Mouse (Mus musculus): ENCODE measurements around the gene Csrnp1. TPM values are rescaled to one million over a fixed set of nuclear protein-coding genes. Genes with fewer than 3 reads are reported as not detected.
"Not testable (repeated sequence)": the region's sequence is repeated elsewhere in the genome, so short reads cannot be mapped to it uniquely, and the experiment has no call there.

Csrnp1 gene
- polyA plus RNA-seq, 1 experiment = 0.23 TPM

DNA sequence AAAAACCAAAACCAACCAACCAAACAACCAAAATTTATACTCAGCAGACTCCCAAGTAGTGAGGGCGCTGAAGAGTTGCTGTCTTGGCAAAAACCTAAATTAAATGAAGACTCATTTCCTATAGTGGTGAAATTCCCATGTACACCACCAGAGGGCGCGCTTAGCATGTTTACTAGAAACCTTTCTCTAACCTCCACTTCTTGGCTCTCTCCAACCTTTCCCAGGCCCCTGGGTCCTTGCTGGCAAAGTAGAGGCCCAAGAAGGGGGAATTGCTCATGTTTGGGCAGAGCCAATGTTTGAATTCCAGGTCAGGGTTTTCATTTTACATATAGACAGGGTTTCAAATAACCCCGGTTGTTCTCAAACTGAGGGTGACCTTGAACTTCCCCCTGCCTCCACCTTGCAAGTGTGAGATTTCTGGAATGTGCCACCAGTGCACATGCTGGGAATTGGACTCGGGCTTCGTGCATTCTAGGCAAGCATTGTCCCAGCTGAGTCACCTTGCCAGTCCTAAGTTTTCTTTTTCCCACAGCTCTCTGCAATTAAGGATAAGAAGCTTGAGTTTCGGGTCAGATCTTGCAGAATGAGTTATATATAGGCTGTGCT is 35.9 kb upstream of the Csrnp1 start:
- Histone ChIP-seq H3K27me3 (ENCODE audit: control insufficient read depth) (no peaks in the 10 kb centered on the region), H3K9me3 (ENCODE audit: control insufficient read depth, low read length) (no peaks in the 10 kb centered on the region), H3K4me3 (replicated peaks) (no peak overlapping the region), H3K36me3 (ENCODE audit: control insufficient read depth) (no peaks in the 10 kb centered on the region), H3K4me1 (ENCODE audit: control insufficient read depth) (no peaks in the 10 kb centered on the region; the same call in 1 of the 2 replicates)
- TF ChIP-seq GATA1 (IDR thresholded peaks at IDR 0.05; ENCODE audit: low read length) (no peak), TAL1 (IDR thresholded peaks at IDR 0.05; ENCODE audit: low read length) (no peak)

DNA sequence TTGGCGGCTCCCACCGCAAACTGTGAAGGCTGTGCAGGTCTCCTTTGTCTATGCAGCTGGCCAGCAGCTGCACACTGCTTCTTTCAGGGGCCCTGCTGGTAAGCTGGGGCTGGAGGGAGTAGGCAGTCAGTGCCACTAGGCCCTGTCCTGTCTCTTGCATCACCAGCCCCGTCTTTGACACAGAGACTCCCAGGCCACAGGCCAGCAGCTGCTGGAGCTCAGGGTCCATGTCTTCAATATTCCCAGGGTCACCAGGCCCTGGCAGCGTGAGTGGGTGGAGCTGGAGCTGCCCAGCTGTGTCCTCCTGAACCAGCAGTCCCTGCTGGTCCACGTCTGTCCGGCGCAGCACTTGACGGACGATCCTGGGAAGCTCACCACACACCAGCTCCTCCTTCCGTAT is 32.5 kb upstream of the Csrnp1 start:
- no peaks in the 10 kb centered on the region for H3K9me3 ChIP-seq (ENCODE audit: control insufficient read depth, low read length)
- H3K36me3 ChIP-seq (ENCODE audit: control insufficient read depth) = no peaks in the 10 kb centered on the region
- no peaks in the 10 kb centered on the region; the same call in 1 of the 2 replicates for H3K4me1 ChIP-seq (ENCODE audit: control insufficient read depth)
- peaks cover 5% of the 10 kb centered on the region; the same call in 1 of the 2 replicates for H3K27me3 ChIP-seq (ENCODE audit: control insufficient read depth)
- H3K4me3 ChIP-seq (replicated peaks) = no peak overlapping the region
- TF ChIP-seq GATA1 (IDR thresholded peaks at IDR 0.05; ENCODE audit: low read length) = no peak
- TF ChIP-seq TAL1 (IDR thresholded peaks at IDR 0.05; ENCODE audit: low read length) = no peak

DNA sequence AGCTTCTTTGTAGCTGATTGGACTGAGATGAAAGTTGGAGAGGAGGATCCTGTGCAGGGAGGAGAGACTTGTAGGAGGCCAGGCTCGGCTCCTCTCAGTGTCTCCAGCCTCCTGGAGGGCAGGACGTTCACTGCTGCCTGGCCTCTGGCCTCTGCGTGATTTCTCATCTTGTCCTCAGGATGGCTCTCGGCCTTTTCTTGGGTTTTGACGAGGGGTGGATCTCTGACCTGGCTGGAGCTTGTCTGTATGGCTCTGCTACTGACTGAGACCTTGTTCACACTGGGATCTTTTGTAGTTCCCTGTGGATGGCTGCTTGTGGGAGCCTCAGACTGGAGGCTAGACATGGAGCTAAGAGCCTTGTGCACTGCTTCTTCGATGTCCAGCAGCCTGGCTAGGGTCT is 30.4 kb upstream of the Csrnp1 start:
- Histone ChIP-seq H3K4me1 (ENCODE audit: control insufficient read depth) (peaks cover 11% of the 10 kb centered on the region), H3K9me3 (ENCODE audit: control insufficient read depth, low read length) (no peaks in the 10 kb centered on the region; the same call in 1 of the 2 replicates), H3K27me3 (ENCODE audit: control insufficient read depth) (peaks cover 12% of the 10 kb centered on the region), H3K4me3 (replicated peaks) (no peak overlapping the region), H3K36me3 (ENCODE audit: control insufficient read depth) (no peaks in the 10 kb centered on the region)
- TF ChIP-seq TAL1 (IDR thresholded peaks at IDR 0.05; ENCODE audit: low read length) (no peak), GATA1 (IDR thresholded peaks at IDR 0.05; ENCODE audit: low read length) (no peak)

DNA sequence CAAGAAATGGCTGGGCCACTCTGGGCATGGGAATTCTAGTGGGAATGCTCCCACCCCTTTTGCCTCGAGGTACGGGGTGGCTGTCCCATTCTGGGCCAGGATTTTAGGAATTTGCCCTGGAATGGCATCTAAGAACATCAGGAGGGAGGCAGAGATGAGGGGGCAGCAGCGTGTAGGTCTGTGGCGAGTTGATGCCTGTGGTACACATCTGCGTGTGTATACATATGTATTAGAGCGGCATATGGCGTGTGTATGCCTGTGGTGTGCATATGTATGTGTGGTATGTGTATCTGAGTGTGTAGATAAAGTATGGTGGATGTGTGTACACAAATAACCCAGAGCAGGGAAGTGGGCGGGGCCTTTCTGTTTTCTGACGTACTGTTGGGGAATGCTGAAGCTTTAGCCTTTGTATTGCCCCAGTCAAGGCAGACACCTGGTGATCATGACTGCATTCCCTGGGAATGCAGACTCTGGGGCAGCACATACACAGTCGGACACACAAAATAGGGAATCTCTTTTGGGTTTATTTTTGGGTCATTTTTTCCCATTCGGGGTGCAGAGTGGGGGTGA is 28.9 kb upstream of the Csrnp1 start:
- peaks cover 11% of the 10 kb centered on the region for H3K4me1 ChIP-seq (ENCODE audit: control insufficient read depth)
- H3K4me3 ChIP-seq (replicated peaks) = no peak overlapping the region
- H3K27me3 ChIP-seq (ENCODE audit: control insufficient read depth) = peaks cover 12% of the 10 kb centered on the region

DNA sequence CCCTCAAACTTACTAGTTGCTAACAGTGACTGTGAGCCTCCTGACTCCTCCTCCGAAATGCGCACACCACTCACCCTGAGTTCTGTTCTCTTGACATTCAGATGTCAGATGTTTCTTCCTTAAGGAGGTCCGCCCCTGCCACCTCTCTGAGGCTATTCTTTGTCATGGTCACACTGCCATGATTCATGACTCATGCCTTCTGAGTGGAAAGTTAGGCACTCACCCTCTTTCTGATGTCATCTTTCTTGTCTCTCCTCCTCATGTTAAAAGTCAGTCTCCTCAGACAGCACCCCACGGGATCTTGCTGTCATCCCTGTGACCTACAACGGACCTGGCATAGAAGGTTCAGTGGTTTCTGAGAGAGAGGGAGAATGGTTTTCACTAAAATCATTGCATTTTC is 28.3 kb upstream of the Csrnp1 start:
- H3K4me1 ChIP-seq (ENCODE audit: control insufficient read depth) = peaks cover 11% of the 10 kb centered on the region
- H3K9me3 ChIP-seq (ENCODE audit: control insufficient read depth, low read length) = peaks cover 1% of the 10 kb centered on the region; the same call in 1 of the 2 replicates
- no peak overlapping the region for H3K4me3 ChIP-seq (replicated peaks)
- no peaks in the 10 kb centered on the region for H3K36me3 ChIP-seq (ENCODE audit: control insufficient read depth)
- TF ChIP-seq TAL1 (IDR thresholded peaks at IDR 0.05; ENCODE audit: low read length) = no peak
- TF ChIP-seq GATA1 (IDR thresholded peaks at IDR 0.05; ENCODE audit: low read length) = no peak
- peaks cover 12% of the 10 kb centered on the region for H3K27me3 ChIP-seq (ENCODE audit: control insufficient read depth)

More for the DNA sequence above, 28.9 kb upstream of the Csrnp1 start:
- TF ChIP-seq GATA1 (IDR thresholded peaks at IDR 0.05; ENCODE audit: low read length) (no peak), TAL1 (IDR thresholded peaks at IDR 0.05; ENCODE audit: low read length) (no peak)
- no peaks in the 10 kb centered on the region; the same call in 1 of the 2 replicates for H3K9me3 ChIP-seq (ENCODE audit: control insufficient read depth, low read length)
- H3K36me3 ChIP-seq (ENCODE audit: control insufficient read depth) = no peaks in the 10 kb centered on the region

DNA sequence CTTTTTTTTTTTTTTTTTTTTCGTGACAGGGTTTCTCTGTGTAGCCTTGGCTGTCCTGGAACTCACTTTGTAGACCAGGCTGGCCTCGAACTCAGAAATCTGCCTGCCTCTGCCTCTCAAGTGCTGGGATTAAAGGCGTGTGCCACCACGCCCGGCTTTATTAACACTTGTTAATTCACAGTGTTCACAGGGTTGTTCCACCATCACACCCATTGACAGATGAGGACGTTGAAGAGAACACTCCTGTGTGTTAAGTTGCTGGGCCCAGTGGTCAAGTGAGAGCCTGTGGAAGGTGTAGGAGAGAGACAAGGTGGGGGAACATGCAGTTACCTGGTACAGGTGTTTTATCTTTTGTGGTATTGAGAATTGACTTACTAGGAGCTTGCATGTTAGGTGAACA is 27.7 kb upstream of the Csrnp1 start:
- not testable (repeated sequence) for H3K9me3 ChIP-seq (ENCODE audit: control insufficient read depth, low read length); H3K4me3 ChIP-seq (replicated peaks); H3K36me3 ChIP-seq (ENCODE audit: control insufficient read depth)
- peaks cover 12% of the 10 kb centered on the region for H3K27me3 ChIP-seq (ENCODE audit: control insufficient read depth)
- H3K4me1 ChIP-seq (ENCODE audit: control insufficient read depth) = peaks cover 11% of the 10 kb centered on the region

DNA sequence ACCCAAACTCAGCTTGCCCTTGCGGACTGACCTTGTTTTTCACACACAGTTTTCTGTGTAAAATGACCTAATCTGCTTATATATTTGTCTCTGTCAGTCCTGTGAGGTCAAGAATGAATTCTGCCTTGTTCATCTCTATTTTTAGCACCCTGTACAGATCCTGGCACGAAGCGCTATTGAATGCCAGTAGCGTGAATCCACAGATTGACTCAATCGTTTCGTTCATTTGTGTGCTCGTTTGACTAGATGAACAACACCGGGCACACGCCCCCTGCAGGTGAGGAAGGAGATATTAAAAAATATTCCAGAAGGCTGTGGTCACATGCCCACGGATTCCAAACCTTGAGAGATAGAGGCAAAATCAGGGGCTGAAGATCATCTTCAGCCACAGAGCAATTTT is 27.1 kb upstream of the Csrnp1 start:
- Histone ChIP-seq H3K4me3 (replicated peaks) (no peak overlapping the region), H3K27me3 (ENCODE audit: control insufficient read depth) (peaks cover 12% of the 10 kb centered on the region), H3K9me3 (ENCODE audit: control insufficient read depth, low read length) (peaks cover 3% of the 10 kb centered on the region; the same call in 1 of the 2 replicates), H3K36me3 (ENCODE audit: control insufficient read depth) (no peaks in the 10 kb centered on the region), H3K4me1 (ENCODE audit: control insufficient read depth) (peaks cover 11% of the 10 kb centered on the region)
- TF ChIP-seq TAL1 (IDR thresholded peaks at IDR 0.05; ENCODE audit: low read length) (no peak), GATA1 (IDR thresholded peaks at IDR 0.05; ENCODE audit: low read length) (no peak)

DNA sequence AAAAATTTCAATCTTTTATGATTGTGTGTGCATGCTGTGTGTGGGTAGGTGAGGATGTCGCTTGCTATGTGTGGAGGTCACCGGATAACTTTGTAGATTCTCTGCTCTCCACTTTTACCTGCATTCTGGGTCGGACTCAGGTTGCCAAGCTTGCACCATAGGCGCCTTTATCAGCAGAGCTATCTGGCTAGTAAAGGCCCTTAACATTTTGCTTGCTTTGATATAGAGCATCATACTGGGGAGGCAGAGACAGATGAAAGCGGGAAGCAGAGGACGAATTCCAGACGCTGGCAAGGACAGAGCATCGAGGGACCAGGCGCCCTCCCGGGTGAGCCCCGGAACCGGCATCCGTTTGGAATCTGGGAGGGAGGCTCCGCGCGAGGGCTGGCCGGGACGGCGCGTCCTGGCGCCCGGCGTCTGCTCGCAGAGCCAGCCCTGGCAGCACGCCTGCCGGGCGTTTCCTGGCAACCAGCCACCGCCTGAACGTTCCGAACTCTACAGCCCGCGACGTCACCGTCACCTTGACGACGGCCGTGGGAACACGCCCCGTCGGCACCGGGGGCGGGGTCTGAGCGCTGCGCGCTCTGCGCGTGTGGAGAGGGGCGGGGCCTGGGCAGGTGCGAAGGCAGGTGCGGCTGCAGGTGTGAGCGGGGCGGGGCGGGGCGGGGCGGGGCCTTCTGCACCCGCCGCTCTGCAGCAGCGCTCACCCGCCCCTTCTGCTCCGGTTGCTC is 26.5 kb upstream of the Csrnp1 start:
- H3K36me3 ChIP-seq (ENCODE audit: control insufficient read depth) = no peaks in the 10 kb centered on the region
- H3K4me1 ChIP-seq (ENCODE audit: control insufficient read depth) = peaks cover 11% of the 10 kb centered on the region
- H3K9me3 ChIP-seq (ENCODE audit: control insufficient read depth, low read length) = peaks cover 3% of the 10 kb centered on the region; the same call in 1 of the 2 replicates
- H3K27me3 ChIP-seq (ENCODE audit: control insufficient read depth) = peaks cover 12% of the 10 kb centered on the region
- peak overlapping the region; percentile 35 for H3K4me3 ChIP-seq (replicated peaks)
- no peak for TF ChIP-seq GATA1 (IDR thresholded peaks at IDR 0.05; ENCODE audit: low read length)
- TF ChIP-seq TAL1 (IDR thresholded peaks at IDR 0.05; ENCODE audit: low read length) = no peak

DNA sequence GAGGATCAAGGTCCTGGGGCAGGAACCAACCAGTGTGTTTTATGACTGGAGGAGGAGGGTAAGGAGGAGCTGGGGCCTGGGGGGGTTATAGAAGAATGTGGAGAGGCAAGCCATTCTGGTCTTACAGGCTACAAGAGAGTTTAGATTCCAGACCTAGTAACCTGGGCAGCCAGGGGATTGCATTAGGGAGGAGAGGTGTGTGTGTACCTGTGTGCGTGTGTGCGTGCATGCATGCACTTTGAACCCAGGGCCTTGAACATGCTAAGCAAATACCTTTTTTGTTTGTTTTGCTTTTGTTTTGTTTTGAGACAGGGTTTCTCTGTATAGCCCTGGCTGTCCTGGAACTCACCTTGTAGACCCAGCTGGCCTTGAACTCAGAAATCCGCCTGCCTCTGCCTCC is 25.4 kb upstream of the Csrnp1 start:
- no peak overlapping the region for H3K4me3 ChIP-seq (replicated peaks)
- H3K4me1 ChIP-seq (ENCODE audit: control insufficient read depth) = peaks cover 11% of the 10 kb centered on the region
- H3K36me3 ChIP-seq (ENCODE audit: control insufficient read depth) = no peaks in the 10 kb centered on the region
- peaks cover 12% of the 10 kb centered on the region for H3K27me3 ChIP-seq (ENCODE audit: control insufficient read depth)
- TF ChIP-seq GATA1 (IDR thresholded peaks at IDR 0.05; ENCODE audit: low read length) (no peak), TAL1 (IDR thresholded peaks at IDR 0.05; ENCODE audit: low read length) (no peak)
- peaks cover 3% of the 10 kb centered on the region; the same call in 1 of the 2 replicates for H3K9me3 ChIP-seq (ENCODE audit: control insufficient read depth, low read length)

Measured in erythroblast, embryonic 14.5 days (primary cell).